Mouse (Mus musculus): ENCODE measurements around the gene Scn4a. TPM values are rescaled to one million over a fixed set of nuclear protein-coding genes. Genes with fewer than 3 reads are reported as not detected.

The Scn4a gene
- total RNA-seq, 2 experiments from 2014 or later: 472 to 505 TPM

DNA sequence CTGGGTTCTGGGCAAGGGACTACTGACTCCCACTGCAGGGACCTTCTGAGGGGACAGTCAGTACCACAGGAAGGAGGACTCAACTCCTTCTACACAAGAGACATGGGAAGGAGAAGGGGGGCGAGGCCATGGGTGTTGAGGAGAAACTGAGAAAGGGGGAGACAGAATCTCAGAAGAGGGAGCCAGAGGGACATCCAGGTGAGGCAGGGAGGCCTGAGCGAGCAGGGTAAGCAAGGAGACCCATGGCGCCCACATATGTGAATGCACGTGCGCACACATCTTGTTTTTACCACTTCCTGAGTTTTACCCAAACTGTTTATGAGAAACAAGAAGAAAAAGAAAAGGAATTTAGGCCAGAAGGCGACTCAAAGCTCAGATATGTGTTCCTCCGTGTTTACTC, 35.3 kb downstream of the Scn4a start:
- no peak for DNase-seq (ENCODE audit: low spot score)

DNA sequence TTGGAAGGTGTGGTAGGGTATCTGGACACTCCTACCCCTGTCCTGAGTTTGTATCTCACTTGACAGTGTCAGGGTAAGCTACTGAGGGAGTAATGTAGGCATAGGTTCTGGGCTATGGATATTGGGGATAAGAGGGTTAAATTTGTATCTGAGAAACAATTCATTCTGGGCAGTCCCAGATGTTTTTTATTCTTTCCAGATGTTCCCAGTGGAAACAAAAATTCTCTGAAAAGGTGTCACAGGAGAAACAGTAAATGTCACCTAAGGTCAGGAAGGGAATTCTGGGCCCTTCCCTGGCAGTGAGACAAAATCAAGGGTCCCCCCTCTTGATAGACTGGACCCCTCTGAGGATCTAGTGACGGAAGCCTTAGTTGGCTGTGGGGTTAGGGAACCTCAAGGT, 36.7 kb downstream of the Scn4a start:
- no peak for DNase-seq (ENCODE audit: low spot score)

DNA sequence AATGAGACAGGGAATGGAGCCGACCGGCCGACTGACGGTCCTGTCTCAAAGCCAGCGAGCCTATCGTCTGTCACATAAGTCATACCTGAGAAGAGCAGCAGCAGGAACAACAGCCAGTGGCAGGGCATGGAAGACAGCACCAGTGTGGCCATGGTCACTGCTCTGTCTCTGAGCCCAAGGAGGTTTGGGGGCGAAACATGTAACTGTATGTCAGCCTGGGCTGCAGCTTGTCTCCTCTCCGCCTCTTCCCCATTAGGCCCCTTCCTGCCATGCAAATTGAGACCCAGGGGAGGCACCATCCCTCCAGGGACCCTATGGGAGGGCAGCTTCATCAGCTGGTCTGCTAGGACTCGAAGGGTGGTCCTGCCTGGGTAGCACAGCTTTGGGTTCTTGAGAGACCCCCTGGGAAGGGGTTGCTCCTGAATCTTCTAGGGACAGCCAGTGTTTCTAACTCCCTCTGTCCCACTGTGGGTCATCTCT, 38.7 kb downstream of the Scn4a start, which contains the start of gene Cd79b:
Gene Cd79b, minus strand, starts transcription at position 430 of the 480 bp plus-strand sequence.
- no peak for DNase-seq (ENCODE audit: low spot score)

DNA sequence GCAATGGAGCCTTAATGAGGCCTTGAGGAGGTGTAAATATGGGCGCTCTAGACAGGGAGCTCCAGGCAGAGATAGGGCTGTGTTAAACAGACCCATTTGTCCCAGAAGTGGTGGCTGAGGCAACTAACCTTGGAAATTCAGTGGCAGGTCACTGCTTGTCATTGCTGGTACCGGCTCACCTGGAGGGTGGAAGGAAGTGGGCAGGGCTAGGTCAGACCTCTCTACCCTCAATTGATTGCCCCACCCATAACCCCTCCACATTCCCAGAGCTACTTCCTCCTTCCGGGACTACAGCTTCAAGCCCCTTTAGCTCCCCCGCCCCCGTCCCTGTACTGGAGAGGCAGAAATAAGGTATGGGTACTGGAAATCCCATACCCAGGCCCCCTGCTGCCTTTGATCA, 39.6 kb downstream of the Scn4a start:
- no peak for DNase-seq (ENCODE audit: low spot score)

DNA sequence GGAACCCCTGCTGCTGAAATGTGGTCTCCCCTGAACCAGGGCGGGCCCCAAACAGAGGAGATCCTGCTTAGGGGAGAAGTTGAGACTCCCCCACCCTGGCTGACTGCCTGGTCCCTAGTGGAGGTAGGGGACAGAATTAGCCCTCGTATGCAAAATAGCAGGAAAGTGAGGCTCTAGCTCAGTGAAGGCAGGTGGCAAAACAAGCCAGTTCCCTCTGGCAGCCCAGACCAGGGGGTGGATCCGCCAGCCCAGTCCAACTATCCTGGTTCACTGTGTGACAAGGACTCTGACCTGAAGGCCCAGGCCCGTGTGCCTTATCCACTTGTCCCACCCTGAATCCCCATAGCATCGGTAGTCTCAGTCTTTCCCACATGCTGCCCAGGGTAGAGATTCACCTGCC, 43.0 kb downstream of the Scn4a start:
- no peak for DNase-seq (ENCODE audit: low spot score)

DNA sequence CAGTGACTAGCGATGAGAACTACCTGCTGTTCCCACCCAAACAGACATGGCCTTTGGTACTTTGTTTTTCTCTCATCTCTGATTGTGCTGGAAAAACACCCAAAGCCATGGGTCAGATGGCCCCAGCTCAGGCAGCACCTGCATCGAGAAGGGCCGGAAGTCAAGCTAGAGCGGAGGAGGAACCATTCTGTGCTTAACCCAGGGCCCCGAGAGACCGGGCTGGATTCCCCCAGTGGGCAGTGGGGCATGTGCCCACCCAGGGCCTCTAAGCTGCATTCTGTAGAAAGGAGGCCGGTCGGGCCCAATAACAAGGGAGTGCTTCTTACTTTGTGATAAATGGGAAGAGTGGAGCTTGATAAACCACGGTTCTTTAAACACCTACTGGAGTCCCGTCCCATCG, 44.9 kb downstream of the Scn4a start:
- no peak for DNase-seq (ENCODE audit: low spot score)

DNA sequence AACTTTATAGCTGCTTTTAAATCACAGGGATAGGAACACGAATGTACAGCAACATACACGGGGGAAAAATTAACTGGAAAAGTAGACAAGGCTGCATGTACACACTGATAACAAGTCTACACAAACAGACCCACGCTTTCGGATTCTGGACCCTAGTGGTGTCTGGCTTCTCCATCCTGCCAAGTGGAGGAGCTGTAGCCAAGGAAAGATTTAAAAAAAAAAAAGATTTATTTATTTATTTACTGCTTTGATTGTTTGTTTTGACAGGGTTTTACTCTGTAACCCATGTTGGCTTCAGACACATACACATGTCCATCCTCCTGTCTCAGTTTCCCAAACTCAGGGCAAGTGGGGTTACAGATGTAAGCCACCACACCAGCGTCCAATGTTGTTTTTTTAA, 45.7 kb downstream of the Scn4a start:
- no peak for DNase-seq (ENCODE audit: low spot score)

DNA sequence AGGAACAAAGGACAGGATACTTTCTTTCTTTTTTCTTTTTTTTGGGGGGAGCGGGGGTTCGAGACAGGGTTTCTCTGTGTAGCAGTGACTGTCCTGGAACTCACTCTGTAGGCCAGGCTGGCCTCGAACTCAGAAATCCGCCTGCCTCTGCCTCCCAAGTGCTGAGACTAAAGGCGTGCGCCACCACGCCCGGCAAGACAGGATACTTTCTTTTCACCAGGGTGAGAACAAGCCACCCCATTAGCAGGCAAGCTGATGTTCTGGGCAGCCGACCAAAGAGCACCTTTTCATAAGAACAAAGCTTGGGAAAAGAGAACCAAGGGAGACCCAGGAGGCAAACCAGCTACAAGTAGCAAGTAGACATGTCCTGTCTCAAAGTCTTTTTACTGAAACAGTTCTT, 46.3 kb downstream of the Scn4a start:
- no peak for DNase-seq (ENCODE audit: low spot score)

DNA sequence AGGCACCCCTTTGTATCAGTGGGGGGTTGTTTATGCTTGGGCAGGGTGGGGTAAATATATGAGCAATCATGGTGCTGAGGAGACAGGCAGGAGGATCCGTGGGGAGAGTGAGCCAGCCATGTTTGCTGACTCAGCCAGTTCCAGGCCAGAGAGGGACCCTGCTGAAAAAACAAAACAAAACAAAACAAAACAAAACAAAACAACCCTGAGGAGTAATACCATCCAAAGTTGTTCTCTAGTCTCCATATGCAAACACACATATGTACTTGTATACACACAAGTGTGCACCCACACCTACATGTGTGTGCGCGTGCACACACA, 47.1 kb downstream of the Scn4a start:
- DNase-seq (ENCODE audit: low spot score): no peak

DNA sequence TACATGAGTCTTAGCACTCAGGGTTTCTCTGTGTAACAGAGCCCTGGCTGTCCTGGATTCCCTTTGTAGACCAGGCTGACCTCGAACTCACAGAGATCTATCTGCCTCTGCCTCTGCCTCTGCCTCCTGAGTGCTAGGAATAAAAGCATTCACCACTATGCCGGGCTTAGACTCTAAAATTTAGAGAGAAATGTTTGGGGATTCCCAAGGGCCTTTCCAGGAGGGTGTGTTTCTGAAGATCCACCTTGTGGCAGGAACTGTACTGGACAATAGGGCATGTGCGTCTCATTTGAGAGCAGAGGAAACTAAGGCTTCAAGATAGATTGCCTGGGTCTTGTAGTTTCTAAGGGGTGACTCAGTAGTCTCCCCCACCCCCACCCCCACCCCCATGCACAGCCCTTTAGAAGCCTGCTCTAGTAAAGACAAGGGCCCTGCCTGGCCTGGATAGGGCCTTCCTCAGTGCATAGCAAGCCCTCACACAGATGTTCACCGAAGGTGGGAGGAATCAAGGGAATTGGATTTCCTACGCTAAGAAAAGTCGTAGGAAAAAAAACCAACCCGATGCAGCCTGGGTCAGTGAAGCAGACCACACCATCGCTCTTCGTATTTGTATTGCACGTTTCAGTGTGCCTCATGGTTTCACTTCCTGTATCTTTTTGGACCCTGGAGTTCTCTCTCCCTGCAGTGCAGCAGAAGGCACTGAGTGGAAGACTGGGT, 47.6 kb downstream of the Scn4a start:
- no peak for DNase-seq (ENCODE audit: low spot score)

DNA sequence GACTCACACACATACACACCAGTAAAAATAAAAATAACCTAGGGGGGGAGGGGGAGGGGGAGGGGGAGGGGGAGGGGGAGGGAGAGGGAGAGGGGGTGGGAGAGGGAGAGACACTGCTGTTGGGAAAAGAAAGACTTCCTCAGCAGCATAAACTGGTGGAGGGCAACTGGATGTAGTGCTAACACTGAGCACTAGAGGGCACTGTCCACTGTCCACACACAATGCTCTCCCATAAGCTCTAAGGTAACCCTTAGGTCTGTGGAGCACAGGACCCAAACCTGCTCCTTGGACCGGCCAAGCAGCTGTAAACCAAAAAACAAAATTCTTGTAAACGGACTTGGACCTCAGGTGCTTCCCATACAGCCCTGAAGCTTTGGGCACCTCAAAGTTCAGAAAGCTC, 50.5 kb downstream of the Scn4a start:
- peak; percentile 62 for DNase-seq (ENCODE audit: low spot score)

DNA sequence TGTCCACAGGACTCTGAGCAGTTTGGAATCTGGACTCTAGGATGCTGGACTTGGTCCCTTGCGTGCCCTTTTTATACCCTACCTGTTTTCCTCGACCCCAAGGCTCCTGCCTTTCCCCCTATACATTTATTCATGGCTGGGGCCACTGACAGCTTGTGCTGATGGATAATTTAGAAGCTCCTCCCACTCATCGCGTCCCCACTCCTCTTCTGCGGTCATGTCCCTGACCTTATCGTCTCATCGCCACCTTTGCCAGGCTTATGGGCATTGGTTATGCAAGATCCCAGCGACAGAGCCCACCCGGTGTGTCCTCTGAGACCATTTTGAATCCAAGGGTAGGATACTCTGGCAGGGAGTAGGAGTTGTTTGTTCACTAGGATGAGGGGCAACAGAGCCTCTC, 51.3 kb downstream of the Scn4a start, which contains the start of gene Gh:
Gene Gh, minus strand, starts transcription at position 101 of the 400 bp plus-strand sequence.
- DNase-seq (ENCODE audit: low spot score): no peak

DNA sequence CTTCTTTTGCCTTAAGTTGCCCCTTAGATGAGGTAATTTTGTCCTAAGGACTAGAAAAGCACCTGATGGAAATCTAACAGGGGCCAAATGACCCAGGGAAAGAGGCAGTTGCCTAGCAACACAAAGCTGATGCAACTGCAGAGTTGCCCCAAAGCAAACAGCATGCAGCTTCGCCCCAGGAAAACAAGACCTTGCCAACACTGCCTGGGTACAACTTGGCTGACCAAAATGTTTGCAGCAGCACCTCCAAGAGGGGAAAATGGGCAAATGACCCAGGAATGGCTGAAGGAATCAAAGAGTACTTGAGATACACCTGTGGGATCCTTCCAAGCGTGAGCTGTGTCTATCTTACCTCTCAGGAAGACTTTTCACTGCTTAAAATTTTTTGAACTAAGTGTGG, 61.2 kb downstream of the Scn4a start:
- no peak for DNase-seq (ENCODE audit: low spot score)

DNA sequence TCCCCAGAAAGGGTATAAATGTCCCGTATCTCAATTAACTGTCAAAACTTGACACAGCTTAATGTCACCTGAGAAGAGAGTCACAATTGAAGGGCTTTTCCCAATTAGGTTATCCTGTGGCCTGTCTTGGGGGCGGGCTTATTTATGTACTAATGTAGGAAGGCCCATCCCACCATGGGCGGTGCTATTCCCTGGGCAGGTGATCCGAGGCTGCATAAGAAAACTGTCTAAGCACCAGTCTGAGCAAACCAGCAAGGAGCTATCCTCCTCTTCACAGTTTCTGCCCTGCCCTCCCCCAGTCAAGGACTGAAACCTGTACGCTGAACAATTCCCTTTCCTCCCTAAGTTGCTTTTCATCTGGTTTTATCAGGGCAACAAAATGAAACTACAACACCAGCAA, 62.7 kb downstream of the Scn4a start:
- DNase-seq (ENCODE audit: low spot score): no peak

DNA sequence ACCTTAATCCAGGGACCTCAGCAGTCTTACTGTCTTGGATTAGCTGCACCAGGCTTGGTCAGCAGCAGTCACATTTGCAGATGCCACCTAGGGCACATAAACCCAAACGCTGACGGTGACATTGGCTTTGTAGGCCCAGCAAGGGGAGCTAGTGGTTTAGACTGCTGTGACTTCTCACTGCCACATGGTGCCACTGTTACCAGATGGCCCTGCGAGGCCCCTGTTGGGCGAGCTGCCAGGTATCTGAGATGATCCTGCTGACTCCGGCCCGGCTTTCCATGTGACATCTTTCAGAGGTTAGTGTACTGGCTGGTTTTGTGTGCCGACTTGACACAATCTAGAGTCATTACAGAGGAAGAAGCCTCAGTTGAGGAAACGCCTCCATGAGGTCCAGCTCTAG, 63.7 kb downstream of the Scn4a start:
- DNase-seq (ENCODE audit: low spot score): peak; percentile 61

DNA sequence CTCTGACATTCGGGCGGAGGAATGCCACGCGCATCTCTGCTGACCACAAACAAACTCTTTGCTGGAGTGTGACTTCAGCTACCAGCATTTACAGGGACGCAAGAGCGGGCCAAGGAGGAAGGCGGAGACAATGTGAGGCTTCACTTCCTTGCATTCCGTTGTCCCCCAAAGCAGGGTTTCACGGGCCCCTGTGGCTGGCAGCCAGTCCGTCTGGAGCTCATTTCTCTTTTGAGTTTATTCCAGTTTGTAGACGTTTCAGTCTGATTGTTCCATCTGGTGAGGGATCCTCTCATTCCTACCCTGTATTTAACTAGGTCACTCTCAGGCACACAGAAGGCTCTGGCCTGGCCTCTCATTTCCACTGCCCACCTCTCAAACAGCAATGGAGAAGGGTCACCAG, 66.1 kb downstream of the Scn4a start:
- DNase-seq (ENCODE audit: low spot score): no peak

DNA sequence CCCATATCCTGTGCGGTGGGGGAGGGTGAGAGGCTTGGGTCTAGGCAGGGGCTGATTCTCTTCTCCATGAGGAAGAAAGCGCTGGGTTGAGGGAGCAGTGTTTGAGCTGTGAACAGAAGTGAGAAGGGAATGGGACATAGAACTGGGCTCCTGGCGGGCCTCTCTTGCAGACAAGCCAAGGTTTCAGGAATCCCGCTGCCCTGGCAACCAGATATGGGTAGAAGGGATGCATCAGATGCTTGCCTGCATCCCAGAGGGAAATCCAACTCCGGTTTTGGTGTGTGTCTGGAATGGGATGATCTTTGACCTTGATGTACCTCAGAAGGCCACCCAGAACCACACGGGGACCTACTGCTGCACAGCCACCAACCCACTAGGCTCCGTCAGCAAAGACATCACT, 66.9 kb downstream of the Scn4a start:
- DNase-seq (ENCODE audit: low spot score): no peak

DNA sequence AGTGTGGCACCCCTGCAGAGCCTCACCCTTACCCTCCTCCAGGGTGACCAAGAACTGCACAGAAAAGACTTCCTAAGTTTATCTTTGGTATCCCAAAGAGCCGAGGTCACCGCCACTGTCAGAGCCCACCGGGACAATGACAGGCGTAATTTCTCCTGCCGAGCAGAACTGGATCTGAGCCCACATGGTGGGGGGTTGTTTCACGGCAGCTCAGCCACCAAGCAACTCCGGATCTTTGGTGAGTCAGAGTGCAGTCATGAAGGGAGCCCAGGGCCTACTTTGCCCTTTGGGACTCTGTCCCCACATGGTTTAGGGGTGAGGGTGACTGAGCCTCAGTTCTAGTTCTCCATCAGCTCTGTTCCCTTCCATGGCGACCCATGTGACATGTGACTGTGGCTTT, 69.0 kb downstream of the Scn4a start:
- no peak for DNase-seq (ENCODE audit: low spot score)

DNA sequence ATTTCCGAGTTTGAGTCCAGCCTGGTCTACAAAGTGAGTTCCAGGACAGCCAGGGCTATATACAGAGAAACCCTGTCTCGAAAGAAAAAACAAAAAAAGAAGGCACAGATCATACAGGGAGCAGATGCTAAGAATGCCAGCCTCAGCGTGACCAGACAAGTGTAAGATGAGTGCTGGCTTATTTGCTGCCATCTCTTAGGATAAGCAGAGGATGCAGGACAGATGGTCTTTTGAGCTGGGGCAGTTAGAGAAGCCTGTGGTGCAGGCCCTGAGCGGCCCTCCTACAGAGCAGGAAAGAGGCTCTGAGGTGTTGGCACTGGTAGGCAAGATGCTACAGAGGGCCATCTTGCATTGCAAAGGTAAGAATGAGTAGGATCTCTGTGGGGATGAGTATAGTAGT, 69.7 kb downstream of the Scn4a start:
- DNase-seq (ENCODE audit: low spot score): no peak

DNA sequence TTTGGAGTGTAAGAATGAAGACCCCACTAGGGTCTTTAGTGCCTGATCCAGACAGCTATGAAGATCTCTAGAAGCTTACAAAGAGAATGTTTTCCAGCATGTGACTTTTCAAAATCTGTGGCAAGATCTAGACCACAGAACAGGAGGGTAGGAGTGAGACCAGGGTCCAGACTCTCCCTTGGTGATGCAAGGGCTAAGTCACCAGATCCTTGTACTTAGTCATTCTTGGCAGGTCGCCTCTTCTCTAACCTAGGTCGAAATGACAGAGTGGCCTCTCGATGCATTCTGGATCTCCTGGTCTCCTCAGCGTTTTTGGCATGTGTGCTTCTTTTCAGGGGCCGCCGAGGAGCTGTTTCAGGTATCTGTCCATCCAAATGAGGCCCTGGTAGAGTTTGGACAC, 70.6 kb downstream of the Scn4a start:
- no peak for DNase-seq (ENCODE audit: low spot score)

DNA sequence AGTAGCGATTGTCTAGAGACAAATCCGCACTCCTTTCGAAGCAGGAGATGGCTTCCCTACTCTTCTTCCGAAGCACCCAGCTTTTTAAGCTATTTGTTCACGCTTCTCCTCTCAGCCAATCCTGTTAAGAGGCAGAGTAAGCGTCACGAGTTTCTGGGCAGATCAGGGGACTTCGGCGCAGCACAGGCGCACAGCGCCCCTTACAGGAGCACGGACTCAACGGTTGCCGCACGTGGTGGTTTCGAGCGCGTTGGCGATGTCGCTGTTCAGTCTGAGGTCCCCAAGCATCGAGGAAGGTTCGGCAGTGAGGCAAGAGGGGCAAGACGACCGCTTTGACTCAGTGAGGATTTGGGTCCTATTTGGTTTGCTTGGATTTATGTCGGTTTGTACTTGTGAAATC, 76.6 kb downstream of the Scn4a start, which contains the start of gene Tcam1:
Gene Tcam1, plus strand, starts transcription at position 219 of the 400 bp plus-strand sequence.
- peak; percentile 96 for DNase-seq (ENCODE audit: low spot score)

DNA sequence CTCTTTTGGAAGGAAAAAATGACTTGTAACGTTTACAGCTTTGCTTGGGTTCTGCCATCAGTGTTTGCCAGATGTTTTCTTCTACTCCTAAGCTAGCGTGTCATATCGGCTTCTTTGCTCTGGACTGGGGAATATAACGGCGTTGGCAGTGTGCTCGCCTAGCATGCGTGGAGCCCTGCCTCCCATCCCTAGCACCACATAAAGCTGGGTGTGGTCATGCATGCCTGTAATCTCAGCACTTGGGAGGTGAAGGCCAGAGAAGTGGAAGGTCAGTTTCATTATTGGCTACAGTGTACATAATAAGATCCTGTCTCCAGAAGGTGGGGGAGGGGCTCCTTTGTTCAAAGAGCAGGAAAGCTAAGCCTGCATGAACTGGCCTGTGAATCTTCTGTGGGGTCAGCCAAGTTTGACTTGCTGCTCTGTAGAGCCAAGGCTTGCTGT, 78.1 kb downstream of the Scn4a start:
- DNase-seq (ENCODE audit: low spot score): no peak

DNA sequence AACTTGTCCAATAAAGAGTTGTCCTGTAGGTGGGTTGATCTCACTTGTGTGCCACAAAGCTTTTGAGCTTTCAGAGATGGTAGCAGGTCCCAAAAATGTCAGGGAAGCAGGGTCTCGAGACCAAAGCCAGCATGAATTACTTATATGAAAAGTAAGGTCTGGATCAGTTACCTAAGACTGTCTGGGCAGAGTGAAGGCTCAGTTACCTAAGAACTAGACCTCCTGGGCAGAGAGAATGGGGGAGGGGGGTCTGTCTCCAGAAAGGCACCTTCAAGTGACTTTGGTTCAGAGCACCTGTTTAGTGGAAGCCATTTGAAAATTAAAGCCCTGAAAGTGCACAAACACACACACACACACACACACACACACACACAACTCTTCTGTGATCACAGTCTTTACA, 78.7 kb downstream of the Scn4a start:
- DNase-seq (ENCODE audit: low spot score): no peak

DNA sequence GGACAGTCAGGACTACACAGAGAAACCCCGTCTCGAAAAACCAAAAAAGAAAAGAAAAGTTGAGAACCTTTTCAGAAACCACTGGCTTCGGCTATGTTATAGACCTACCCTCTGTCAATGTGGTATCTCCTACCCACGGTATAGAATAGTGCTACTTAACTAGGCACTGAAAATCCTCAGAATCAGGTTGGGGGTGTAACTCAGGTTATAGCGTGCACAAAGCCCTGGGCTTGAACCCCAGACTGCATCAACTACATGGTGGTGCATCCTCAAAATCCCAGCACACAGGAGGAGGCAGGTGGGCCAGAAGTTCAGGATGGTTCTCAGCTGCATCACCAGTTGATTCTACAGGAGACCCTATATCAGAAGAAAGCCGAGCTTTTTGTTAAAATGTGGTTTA, 79.3 kb downstream of the Scn4a start:
- DNase-seq (ENCODE audit: low spot score): no peak
